Mouse (Mus musculus) thymus, postnatal 14 days (tissue): ENCODE measurements at regions not wholly inside any gene's neighbourhood (a gene's known extent, or its start where the extent isn't known, plus 50 kb on each side); places are given as distances from the start of the nearest gene placed in this dataset.

Experiments used
- DNase-seq: peaks from one replicate; pipeline ENCODE4 v3.0.0; 2021

GRCm38 (mm10) chr11:79823631-79824310, 138.4 kb downstream of the Utp6 start:
- DNase-seq = no peak

DNA sequence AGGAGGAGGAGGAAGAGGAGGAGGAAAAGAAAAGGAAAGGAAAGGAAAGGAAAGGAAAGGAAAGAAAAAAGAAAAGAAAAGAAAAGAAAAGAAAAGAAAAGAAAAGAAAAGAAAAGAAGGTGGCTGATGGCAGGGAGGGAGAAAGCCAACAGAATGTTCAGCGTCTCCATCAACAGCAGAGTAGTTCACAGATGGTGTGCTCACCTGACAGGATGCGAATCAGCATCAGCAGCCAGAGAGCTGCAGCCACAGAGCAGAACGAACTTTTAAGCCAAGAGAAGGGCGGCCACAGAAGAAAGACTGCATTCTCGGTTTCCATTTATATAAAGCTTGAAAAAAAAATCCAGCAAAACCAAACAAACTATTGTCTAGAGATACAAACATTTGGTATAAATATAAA, 140.2 kb downstream of the Utp6 start:
- no peak for DNase-seq

GRCm38 (mm10) chr11:79815156-79815555, 147.0 kb downstream of the Utp6 start:
- no peak for DNase-seq

- peak; percentile 32 for DNase-seq
Measured at GRCm38 (mm10) chr11:79806911-79807466, 155.2 kb downstream of the Utp6 start.

DNA sequence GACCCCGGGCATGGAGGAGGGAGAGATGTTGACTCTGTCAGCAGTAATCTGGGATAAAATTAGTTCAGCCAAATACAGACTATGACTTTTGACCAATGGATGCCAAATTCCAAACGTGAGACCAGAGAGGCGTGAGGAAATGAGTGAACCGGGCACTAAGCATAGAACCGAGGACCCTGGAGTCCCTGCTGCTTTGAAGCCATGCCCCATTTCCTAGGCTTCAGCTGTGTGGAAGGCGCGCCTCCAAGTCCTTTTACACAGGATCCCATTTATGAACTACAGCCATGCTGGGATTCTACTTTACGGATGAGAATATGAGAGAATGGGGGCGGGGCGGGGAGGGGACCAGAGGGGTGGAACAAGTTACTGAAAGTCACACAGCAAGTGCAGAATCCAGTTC, 155.8 kb downstream of the Utp6 start:
- DNase-seq = no peak

DNA sequence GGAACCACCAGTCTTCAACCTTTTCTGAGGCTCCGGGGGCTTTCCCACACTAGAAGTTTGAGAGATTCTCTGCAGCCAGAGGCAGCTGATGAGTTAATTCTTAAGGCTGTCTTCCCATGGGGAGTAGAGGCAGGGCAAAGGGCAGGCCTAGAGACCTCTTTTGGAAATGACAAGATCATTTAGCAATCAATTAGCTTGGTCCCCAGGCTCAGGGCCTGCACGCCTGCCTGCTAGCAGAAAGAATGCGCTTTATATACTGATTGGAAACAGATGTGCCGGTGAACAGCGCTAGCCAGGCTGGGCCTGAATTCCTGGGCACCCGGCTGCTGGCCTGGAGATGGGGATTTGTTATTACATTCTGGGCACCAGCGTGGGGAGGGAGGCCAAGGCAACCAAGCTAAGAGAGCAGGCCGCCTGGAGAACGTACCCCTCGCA, 156.2 kb downstream of the Utp6 start:
- no peak for DNase-seq

DNA sequence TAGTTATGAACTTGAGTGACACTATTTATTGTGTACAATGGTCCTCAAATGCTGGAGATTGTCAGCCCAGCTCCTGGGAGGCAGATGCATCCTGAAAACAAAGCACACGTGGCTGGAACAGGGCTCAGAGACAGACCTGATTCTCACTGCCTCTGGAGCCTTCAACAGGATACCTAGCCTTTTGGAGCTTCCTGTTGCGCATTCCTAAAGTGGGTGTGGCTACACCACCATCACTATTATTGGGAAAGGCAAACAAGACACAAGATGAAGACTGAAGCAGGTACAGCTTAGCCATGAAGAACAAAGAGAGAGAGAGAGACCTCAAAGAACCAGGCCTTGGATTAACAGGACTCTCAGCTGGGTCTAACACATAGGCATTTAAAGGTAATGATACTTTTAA, 158.2 kb downstream of the Utp6 start:
- no peak for DNase-seq

DNA sequence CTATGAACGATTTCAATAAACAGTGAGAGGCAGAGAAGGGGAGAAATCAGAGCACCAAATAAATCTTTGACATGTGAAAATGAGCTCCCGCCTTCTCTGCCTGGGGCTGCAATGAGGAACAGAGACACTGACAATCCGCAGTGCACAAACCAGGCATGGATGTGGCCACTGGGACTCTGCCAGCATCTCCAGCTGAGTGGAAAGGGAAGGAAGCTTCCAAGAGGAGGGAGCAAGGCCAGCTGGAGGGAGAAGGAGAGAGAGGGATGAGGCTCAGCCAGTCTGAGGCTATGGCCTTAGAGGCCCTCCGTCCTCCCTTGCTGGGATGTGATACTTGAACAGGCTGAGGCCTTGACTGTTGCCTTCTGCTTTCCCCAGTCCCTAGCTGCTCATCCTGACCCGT, 159.2 kb downstream of the Utp6 start:
- DNase-seq = no peak

DNA sequence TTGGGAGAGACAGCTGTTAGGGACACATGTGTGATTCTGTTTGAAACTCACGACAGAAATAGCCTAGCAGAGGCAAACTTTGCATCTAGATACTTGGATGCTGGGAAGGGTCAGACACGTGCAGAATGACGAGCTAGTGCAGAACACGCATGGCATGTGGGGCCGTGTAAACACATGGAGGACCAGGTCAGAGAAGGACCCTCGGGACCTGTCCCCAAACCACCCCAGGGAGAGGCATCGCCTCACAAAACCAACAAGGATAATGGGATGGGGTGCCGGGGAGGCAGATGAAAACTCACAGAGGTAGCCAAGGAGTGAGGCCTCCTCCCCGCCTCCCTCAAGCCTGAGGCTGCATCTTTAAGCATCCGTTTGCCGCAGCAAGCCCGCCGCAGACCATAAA, 159.6 kb downstream of the Utp6 start:
- no peak for DNase-seq

DNA sequence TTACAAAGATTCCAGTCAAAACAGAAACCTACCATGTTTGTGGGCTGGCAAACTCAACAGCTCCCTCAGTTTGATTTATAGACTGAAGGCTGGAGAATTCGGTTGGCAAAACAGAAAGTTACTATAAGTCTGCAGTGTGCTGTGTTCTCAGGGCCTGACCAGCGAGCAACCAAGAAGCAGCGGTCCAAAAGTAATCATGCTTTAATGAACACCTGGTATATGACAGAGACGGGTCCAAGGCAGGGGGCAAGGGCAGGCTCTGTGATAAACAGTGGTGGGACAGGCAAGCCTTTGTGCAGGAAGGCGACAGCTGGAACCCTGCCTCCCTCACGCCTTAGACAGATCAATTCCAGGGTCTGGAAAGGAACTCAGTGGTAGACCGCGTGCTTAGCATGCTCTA, 161.9 kb downstream of the Utp6 start:
- DNase-seq = no peak

DNA sequence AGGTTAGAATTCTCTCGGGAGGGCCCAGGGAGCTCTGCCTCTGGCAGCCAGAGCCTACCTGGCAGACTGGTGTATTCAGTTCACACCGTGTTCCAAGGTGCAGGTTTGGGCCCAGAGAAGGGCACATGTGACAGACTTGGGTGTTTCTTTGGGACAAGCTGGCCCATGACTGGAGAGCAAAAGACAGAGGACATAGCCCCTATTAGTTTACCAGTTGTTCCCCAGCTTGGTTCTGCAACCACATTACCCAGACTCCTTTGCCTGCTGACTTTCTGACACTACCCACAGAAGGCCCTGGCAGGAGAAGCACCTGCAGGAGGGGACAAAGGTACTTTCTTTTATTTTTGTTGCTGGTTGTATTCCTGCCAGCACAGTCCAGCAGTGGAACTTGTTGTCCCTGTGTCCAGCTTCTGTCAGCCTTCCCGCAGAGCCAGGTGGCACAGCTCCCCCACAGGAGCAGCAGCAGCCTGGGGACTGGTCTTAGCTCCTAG, 173.9 kb downstream of the Utp6 start:
- no peak for DNase-seq

DNA sequence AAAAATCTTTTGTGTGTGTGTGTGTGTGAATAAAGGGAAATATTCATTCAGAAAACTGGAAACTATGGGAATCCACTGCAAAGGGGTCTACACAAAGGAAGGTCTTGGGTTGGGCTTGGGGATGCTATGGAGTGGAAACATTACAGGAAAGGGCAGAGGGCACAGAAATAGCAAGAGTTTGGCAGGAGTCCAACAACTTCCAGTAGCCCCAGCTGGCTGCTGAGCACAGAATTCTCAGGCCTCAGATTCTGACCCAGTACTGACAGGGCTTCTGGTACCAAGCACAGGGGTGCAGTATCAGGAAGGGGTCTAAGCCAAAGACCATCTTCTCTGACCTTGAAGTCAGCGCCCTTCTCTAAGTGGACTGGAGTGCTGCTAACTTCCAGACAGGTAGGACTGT, 174.4 kb downstream of the Utp6 start:
- DNase-seq = no peak

DNA sequence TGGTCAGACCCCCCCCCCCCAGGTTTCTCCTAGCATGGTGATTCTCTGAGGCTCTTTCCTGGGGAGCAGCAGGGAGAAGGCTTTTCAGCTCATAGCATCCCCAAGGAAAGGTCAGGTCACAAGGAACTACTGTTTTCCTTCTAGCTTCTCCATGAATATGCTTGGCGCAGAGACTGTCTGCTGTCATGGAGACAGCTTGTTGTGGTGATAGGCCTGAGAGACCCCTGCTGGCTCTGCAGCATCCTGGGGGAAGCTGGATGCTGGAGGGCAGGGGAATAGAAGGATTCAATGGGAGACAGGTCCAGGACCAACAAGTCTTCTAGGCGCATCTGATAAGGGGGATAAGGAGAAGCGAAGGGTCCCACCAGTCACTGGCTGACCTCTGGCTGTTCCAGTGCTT, 178.1 kb downstream of the Utp6 start:
- DNase-seq = no peak

DNA sequence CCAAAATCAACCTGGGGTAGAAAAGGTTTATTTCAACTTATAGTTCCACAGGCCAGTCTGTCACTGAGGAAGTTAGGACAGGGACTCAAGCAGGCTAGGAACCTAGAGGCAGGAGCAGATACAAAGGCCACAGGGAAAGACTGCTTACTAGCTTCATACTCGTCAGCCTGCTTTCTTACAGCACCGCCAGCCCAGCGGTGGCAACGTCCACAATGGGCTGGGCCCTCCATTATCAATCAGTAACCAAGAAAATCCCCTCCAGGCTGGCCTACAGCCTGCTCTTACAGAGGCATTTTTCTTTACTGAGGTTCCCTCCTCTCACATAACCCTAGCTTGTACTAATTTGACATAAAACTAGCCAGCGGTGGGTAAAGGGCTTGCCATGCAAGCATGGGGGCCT, 180.2 kb downstream of the Utp6 start:
- DNase-seq = no peak

GRCm38 (mm10) chr11:79779756-79780155, 182.4 kb downstream of the Utp6 start:
- DNase-seq = no peak

DNA sequence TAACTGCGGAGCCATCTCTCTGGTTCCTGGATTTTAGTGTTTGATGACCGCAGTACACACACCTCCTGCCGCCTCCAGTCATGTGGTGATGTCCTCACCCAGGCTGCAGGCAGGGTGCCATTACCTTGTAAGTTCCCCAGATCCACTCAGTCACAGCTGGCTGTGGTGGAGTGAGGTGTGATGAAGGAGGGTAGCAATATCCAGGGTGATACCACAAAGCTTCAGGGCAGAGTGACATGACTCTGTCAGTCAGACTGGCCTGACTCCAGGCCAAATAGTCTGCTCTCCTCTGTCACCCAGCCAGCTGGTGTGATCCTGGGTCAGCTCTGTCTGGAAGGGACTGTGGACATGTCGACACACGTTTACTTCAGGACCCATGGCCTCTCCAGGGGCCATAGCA, 183.7 kb downstream of the Utp6 start:
- no peak for DNase-seq

- DNase-seq = no peak
Measured at GRCm38 (mm10) chr11:79777988-79778387, 184.2 kb downstream of the Utp6 start.

- no peak for DNase-seq
Measured at GRCm38 (mm10) chr11:79776577-79776976, 185.6 kb downstream of the Rab11fip4 start.

DNA sequence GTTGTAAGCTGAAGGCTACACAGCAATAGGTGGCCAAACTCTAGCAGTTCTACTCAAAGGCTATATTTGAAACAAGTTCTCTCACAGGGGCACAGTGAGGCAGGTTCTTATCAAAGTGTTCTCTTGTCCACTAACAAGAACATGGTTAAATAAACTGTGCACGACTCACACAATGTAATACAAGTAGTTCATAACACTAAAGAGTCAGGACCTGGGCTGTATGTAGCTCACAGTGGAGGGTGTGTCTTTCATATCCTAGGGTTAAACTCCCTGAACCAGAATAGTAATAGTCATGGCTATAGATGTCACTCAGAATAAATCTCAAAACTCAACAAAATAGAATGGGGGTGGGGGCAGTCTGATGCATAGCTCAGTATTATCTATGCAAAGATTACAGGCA, 182.7 kb downstream of the Rab11fip4 start:
- DNase-seq = no peak

DNA sequence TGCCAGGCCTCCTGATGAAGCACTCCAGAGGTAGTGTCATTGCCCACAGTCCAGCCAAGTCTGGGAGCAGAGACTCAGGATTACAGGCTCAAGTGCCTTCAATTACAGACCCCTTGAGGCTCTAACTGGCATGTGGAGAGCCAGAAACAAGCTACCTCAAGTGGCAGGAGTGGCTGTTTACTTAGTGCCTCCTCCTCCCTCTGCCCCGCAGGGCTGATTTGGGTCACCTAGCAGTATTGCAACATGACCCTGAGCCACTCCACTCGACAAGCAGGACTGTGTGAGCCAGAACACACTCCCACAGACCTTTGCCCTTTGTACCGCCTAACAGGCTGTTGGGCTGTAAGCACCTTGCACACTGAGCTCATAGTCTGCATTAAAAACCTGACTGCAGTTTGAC, 180.4 kb downstream of the Rab11fip4 start:
- DNase-seq = no peak

DNA sequence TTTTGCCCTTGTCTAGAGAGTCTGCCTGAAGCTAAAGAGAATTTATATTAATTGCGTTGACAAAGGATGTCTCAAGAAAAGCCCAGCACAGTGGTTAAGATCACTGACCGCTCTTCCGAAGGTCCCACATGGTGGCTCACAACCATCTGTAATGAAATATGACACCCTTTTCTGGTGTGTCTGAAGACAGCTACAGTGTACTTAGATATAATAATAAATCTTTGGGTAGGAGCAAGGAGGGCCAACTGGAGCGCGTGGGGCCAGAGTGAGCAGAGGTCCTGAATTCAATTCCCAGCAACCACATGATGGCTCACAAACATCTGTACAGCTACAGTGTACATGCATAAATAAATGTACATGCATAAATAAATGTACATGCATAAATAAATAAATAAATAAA, 176.1 kb downstream of the Rab11fip4 start:
- no peak for DNase-seq

- no peak for DNase-seq
Measured at GRCm38 (mm10) chr11:79766036-79766435, 175.0 kb downstream of the Rab11fip4 start.

DNA sequence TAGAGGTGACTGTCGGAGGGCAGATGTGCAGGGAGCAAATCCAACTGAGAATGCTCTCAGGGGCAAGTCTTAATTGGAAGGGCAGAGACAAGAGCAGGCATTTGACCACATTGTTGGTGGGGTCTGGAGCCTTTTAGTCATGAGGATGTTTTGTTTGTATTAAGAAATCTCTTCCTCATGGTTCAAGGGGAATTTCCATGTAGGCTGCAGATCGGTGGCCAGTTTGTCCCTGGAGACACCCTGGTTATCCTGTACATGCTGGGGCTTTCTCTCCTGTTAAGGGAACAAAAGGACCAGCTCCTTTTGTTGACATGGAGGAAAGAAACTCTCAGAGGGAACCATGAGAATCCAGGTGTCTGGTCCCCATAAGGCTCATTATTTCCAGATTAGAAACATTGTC, 174.4 kb downstream of the Rab11fip4 start:
- DNase-seq = no peak

DNA sequence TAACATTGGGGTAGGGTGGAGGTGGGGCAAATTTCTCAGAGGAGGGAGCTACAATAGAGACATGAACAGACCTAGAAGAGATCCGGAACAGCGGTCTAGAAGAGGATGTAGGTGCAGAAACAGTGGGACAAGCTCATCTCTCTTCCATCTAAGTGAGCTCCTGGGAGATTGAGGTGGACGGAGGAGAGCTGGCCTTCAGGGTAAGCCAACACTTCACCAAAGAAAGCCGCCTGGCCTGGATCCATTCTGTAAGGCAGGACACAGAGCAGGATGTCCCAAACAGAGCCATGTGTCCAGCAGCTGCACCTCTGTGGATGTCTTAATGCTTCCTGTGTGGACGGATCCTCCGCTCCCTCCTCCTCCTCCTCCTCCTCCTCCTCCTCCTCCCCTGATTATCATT, 173.0 kb downstream of the Rab11fip4 start:
- no peak for DNase-seq

GRCm38 (mm10) chr11:79762654-79763053, 171.6 kb downstream of the Rab11fip4 start:
- DNase-seq = no peak
